Mouse (Mus musculus): Measurements from ENCODE around the gene Med27. TPM values are rescaled to one million over a fixed set of nuclear protein-coding genes. Genes with fewer than 3 reads are reported as not detected.

Med27 gene
- polyA plus RNA-seq, 1 experiment from 2014 or later: 31.1 TPM

DNA sequence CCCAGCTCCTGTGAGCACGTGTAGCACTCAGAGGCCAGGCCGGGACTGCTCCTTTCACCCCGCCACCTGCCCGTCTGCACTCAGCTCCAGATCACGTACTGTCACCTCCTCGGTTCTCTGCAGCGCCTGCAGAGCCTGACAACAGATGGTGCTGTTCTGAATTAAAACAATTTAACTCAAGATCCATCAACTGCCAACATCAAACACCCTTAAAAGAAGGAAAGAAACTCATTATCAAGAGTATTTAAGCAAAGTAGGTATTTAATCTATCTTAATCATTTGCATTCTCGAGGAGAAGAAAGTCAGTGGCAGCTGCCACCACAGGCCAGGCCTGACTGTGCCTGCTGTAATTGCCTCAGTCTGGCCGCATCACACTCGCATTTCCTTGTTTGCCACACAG is 38.8 kb downstream of the Med27 start:
- WGBS: 63% methylated on average over 10 of the region's 10 CpGs
- H3K27me3 ChIP-seq (ENCODE audit: control insufficient read depth, insufficient read depth, low read length): no peaks in the 10 kb centered on the region
- no peaks in the 10 kb centered on the region for H3K36me3 ChIP-seq (ENCODE audit: control insufficient read depth, insufficient read depth)
- no peak overlapping the region for H3K27ac ChIP-seq (ENCODE audit: low read length)
- no peak overlapping the region for H3K4me2 ChIP-seq (ENCODE audit: low read depth, low read length)
- H3K4me3 ChIP-seq (ENCODE audit: low read length): no peak overlapping the region
- ATAC-seq (replicated peaks; ENCODE audit: extremely low read depth, insufficient read depth, low FRiP score): no peak
- H3K9ac ChIP-seq (ENCODE audit: low read length): no peak overlapping the region
- no peaks in the 10 kb centered on the region for H3K9me3 ChIP-seq (replicated peaks; ENCODE audit: control insufficient read depth, low read length)
- H3K4me1 ChIP-seq (ENCODE audit: control insufficient read depth, insufficient read depth, low read length): 0 out of 2 replicates have a peak, but pooled peaks cover 5% of the 10 kb centered on the region

GRCm38 (mm10) chr2:29387268-29387667 is 40.6 kb downstream of the Med27 start:
- 79% methylated on average over 2 of the region's 2 CpGs for WGBS
- H3K9ac ChIP-seq (ENCODE audit: low read length): no peak overlapping the region
- H3K36me3 ChIP-seq (ENCODE audit: control insufficient read depth, insufficient read depth): no peaks in the 10 kb centered on the region
- no peak overlapping the region for H3K4me2 ChIP-seq (ENCODE audit: low read depth, low read length)
- H3K4me1 ChIP-seq (ENCODE audit: control insufficient read depth, insufficient read depth, low read length): peaks cover 3% of the 10 kb centered on the region; the same call in 1 of the 2 replicates
- ATAC-seq (replicated peaks; ENCODE audit: extremely low read depth, insufficient read depth, low FRiP score): no peak
- no peak overlapping the region for H3K4me3 ChIP-seq (ENCODE audit: low read length)
- H3K27ac ChIP-seq (ENCODE audit: low read length): no peak overlapping the region
- no peaks in the 10 kb centered on the region for H3K9me3 ChIP-seq (replicated peaks; ENCODE audit: control insufficient read depth, low read length)
- H3K27me3 ChIP-seq (ENCODE audit: control insufficient read depth, insufficient read depth, low read length): no peaks in the 10 kb centered on the region

DNA sequence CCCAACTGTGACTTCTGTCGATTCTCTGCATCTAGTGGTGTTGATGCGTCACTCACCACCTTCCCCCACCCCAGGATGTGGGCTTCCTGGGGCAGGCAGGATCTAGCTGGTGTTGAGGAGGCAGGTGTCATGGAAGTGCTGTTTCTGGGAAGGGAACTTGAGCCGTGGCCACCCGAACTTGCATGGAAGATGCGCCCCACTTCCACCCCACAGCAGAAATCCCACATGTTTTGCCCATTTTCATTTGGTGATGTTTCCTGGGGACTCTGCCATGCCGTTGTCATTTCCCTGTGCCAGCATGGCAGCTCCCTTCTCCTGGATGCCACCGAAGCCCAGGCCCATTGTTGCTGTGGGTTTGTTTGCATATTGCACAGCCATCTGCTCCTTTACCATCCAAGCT is 42.3 kb downstream of the Med27 start:
- Histone ChIP-seq H3K4me1 (ENCODE audit: control insufficient read depth, insufficient read depth, low read length) (peaks cover 8% of the 10 kb centered on the region), H3K4me2 (ENCODE audit: low read depth, low read length) (no peak overlapping the region), H3K27ac (ENCODE audit: low read length) (no peak overlapping the region), H3K4me3 (ENCODE audit: low read length) (no peak overlapping the region), H3K36me3 (ENCODE audit: control insufficient read depth, insufficient read depth) (no peaks in the 10 kb centered on the region), H3K27me3 (ENCODE audit: control insufficient read depth, insufficient read depth, low read length) (no peaks in the 10 kb centered on the region), H3K9ac (ENCODE audit: low read length) (no peak overlapping the region), H3K9me3 (replicated peaks; ENCODE audit: control insufficient read depth, low read length) (no peaks in the 10 kb centered on the region)
- 85% methylated on average over 7 of the region's 7 CpGs for WGBS
- ATAC-seq (replicated peaks; ENCODE audit: extremely low read depth, insufficient read depth, low FRiP score): no peak

DNA sequence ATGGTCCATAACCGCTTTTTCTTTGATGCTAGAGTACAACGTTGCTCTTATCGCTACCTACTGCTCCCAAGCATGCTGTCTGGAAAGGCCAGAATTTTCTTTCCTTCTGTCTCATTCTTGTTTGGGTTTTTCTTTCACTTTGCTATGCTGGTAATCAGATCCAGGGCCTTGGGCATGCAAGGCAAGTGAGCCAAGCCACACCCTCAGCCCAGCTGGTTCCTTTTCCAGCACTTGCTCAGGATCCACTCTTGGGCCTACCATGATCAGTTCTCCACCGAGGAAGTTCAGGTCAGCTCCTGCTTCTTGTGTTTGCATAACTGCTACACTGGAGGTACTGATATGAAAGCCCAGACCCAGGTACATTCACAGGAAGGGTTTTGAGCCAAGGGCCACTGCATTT is 44.5 kb downstream of the Med27 start:
- Histone ChIP-seq H3K4me1 (ENCODE audit: control insufficient read depth, insufficient read depth, low read length) (peaks cover 9% of the 10 kb centered on the region), H3K27me3 (ENCODE audit: control insufficient read depth, insufficient read depth, low read length) (no peaks in the 10 kb centered on the region), H3K9me3 (replicated peaks; ENCODE audit: control insufficient read depth, low read length) (no peaks in the 10 kb centered on the region), H3K36me3 (ENCODE audit: control insufficient read depth, insufficient read depth) (no peaks in the 10 kb centered on the region), H3K4me3 (ENCODE audit: low read length) (no peak overlapping the region), H3K9ac (ENCODE audit: low read length) (no peak overlapping the region), H3K27ac (ENCODE audit: low read length) (no peak overlapping the region), H3K4me2 (ENCODE audit: low read depth, low read length) (no peak overlapping the region)
- no peak for ATAC-seq (replicated peaks; ENCODE audit: extremely low read depth, insufficient read depth, low FRiP score)
- 85% methylated on average over 4 of the region's 4 CpGs for WGBS

GRCm38 (mm10) chr2:29391996-29392395 is 45.4 kb downstream of the Med27 start:
- ATAC-seq (replicated peaks; ENCODE audit: extremely low read depth, insufficient read depth, low FRiP score): no peak

DNA sequence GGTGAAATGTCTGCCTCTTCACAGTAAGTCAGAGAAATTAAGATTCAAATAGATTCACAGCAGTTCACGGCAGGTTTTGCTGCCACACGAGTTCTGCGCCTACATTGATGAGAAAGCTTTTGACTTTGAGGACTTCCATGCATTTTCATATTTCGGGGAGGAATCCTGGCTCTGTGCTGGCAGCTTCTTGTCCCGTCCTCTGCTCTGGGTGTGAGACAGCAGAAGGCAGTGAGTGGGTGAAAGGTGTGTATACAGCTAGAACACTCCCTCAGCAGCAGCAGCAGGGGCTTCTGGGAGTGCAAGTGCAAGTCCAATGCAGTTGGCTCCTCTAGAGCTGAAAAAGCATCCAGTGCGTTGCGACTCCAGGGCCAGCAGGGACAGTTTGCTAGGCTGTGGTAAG is 53.6 kb downstream of the Med27 start:
- Histone ChIP-seq H3K4me1 (ENCODE audit: control insufficient read depth, insufficient read depth, low read length) (peaks cover 10% of the 10 kb centered on the region), H3K9ac (ENCODE audit: low read length) (no peak overlapping the region), H3K36me3 (ENCODE audit: control insufficient read depth, insufficient read depth) (no peaks in the 10 kb centered on the region), H3K4me3 (ENCODE audit: low read length) (no peak overlapping the region), H3K27ac (ENCODE audit: low read length) (no peak overlapping the region), H3K27me3 (ENCODE audit: control insufficient read depth, insufficient read depth, low read length) (no peaks in the 10 kb centered on the region), H3K9me3 (replicated peaks; ENCODE audit: control insufficient read depth, low read length) (no peaks in the 10 kb centered on the region), H3K4me2 (ENCODE audit: low read depth, low read length) (no peak overlapping the region)
- 85% methylated on average over 7 of the region's 7 CpGs for WGBS
- no peak for ATAC-seq (replicated peaks; ENCODE audit: extremely low read depth, insufficient read depth, low FRiP score)

More at GRCm38 (mm10) chr2:29391996-29392395, 45.4 kb downstream of the Med27 start:
- Histone ChIP-seq H3K27ac (ENCODE audit: low read length) (no peak overlapping the region), H3K27me3 (ENCODE audit: control insufficient read depth, insufficient read depth, low read length) (no peaks in the 10 kb centered on the region), H3K4me1 (ENCODE audit: control insufficient read depth, insufficient read depth, low read length) (peaks cover 9% of the 10 kb centered on the region), H3K36me3 (ENCODE audit: control insufficient read depth, insufficient read depth) (no peaks in the 10 kb centered on the region), H3K9me3 (replicated peaks; ENCODE audit: control insufficient read depth, low read length) (no peaks in the 10 kb centered on the region), H3K4me2 (ENCODE audit: low read depth, low read length) (no peak overlapping the region), H3K4me3 (ENCODE audit: low read length) (no peak overlapping the region), H3K9ac (ENCODE audit: low read length) (no peak overlapping the region)
- 66% methylated on average over 1 of the region's 1 CpGs for WGBS

DNA sequence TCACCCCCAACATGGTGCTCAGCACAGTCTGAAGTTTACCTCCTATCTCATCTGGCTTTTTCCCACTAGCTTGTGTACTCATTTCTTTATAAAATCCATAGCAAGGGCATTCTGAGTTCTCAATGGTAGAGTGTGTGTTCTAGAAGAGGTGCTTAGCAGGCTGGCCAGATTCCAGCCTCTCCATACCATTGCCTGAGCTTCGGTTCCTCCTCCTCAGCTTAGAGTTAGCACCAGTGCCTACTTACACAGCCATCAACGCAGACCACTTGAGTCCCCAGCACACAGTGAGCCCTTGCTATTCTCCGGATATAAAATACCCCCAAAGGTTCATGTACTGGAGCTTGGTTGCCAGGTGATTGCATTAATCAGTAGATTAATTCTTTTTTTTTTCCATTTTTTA is 54.2 kb downstream of the Med27 start:
- Histone ChIP-seq H3K4me2 (ENCODE audit: low read depth, low read length) (no peak overlapping the region), H3K27me3 (ENCODE audit: control insufficient read depth, insufficient read depth, low read length) (no peaks in the 10 kb centered on the region), H3K9ac (ENCODE audit: low read length) (no peak overlapping the region), H3K9me3 (replicated peaks; ENCODE audit: control insufficient read depth, low read length) (no peaks in the 10 kb centered on the region), H3K4me1 (ENCODE audit: control insufficient read depth, insufficient read depth, low read length) (peaks cover 10% of the 10 kb centered on the region), H3K36me3 (ENCODE audit: control insufficient read depth, insufficient read depth) (no peaks in the 10 kb centered on the region), H3K4me3 (ENCODE audit: low read length) (no peak overlapping the region), H3K27ac (ENCODE audit: low read length) (no peak overlapping the region)
- 59% methylated on average over 3 of the region's 3 CpGs for WGBS
- no peak for ATAC-seq (replicated peaks; ENCODE audit: extremely low read depth, insufficient read depth, low FRiP score)

- WGBS: 86% methylated on average over 1 of the region's 1 CpGs
- no peaks in the 10 kb centered on the region for H3K36me3 ChIP-seq (ENCODE audit: control insufficient read depth, insufficient read depth)
These were observed 55.2 kb downstream of the Med27 start for GRCm38 (mm10) chr2:29401868-29402267.

GRCm38 (mm10) chr2:29402550-29403076 is 56.0 kb downstream of the Med27 start:
- peak; percentile 70; the same call in 1 of the 2 replicates for ATAC-seq (replicated peaks; ENCODE audit: extremely low read depth, insufficient read depth, low FRiP score)

More at GRCm38 (mm10) chr2:29401868-29402267, 55.2 kb downstream of the Med27 start:
- H3K9me3 ChIP-seq (replicated peaks; ENCODE audit: control insufficient read depth, low read length): no peaks in the 10 kb centered on the region
- H3K4me2 ChIP-seq (ENCODE audit: low read depth, low read length): no peak overlapping the region
- ATAC-seq (replicated peaks; ENCODE audit: extremely low read depth, insufficient read depth, low FRiP score): no peak
- H3K4me3 ChIP-seq (ENCODE audit: low read length): no peak overlapping the region
- H3K9ac ChIP-seq (ENCODE audit: low read length): no peak overlapping the region
- no peak overlapping the region for H3K27ac ChIP-seq (ENCODE audit: low read length)
- H3K4me1 ChIP-seq (ENCODE audit: control insufficient read depth, insufficient read depth, low read length): peaks cover 10% of the 10 kb centered on the region
- no peaks in the 10 kb centered on the region for H3K27me3 ChIP-seq (ENCODE audit: control insufficient read depth, insufficient read depth, low read length)

More at GRCm38 (mm10) chr2:29402550-29403076, 56.0 kb downstream of the Med27 start:
- H3K27ac ChIP-seq (ENCODE audit: low read length): no peak overlapping the region
- H3K4me1 ChIP-seq (ENCODE audit: control insufficient read depth, insufficient read depth, low read length): peaks cover 10% of the 10 kb centered on the region
- no peaks in the 10 kb centered on the region for H3K27me3 ChIP-seq (ENCODE audit: control insufficient read depth, insufficient read depth, low read length)
- no peaks in the 10 kb centered on the region for H3K36me3 ChIP-seq (ENCODE audit: control insufficient read depth, insufficient read depth)
- H3K4me3 ChIP-seq (ENCODE audit: low read length): no peak overlapping the region
- no peak overlapping the region for H3K9ac ChIP-seq (ENCODE audit: low read length)
- H3K9me3 ChIP-seq (replicated peaks; ENCODE audit: control insufficient read depth, low read length): no peaks in the 10 kb centered on the region
- WGBS: 64% methylated on average over 3 of the region's 3 CpGs
- no peak overlapping the region for H3K4me2 ChIP-seq (ENCODE audit: low read depth, low read length)
